Comparison of ENCODE assay signal across 25 mouse cellular contexts in genomic region chr5:73141161-73141560, GRCm38 (mm10).
"Had no signal": no experiment of that assay in that cellular context is flagged by ENCODE, and none has a peak within 500 bp of the region (broad histone marks: within the 10 kb centered on the region; RNA-seq: fewer than 3 reads in every experiment).

No protein-coding gene starts in this region.

- H3K27me3 ChIP-seq: embryonic facial prominence, embryonic 12.5 days; embryonic facial prominence, embryonic 13.5 days; embryonic facial prominence, embryonic 15.5 days; forebrain, embryonic 12.5 days; forebrain, embryonic 13.5 days; forebrain, embryonic 15.5 days had no signal

- DNase-seq: cerebellum, postnatal 10 days; cerebellum, postnatal 14 days; cerebellum, postnatal 25 days; cerebellum, postnatal 36 days; embryo, embryonic 11 days; forebrain, postnatal 0 days; gastrocnemius, adult 2 months; gastrocnemius, postnatal 10 days; gastrocnemius, postnatal 14 days; gastrocnemius, postnatal 25 days; gastrocnemius, postnatal 36 days; heart, adult 18-20 months; heart, adult 2 months had no signal

- H3K36me3 ChIP-seq: forebrain, embryonic 15.5 days had no signal

- H3K4me2 ChIP-seq: embryonic facial prominence, embryonic 12.5 days; embryonic facial prominence, embryonic 13.5 days; embryonic facial prominence, embryonic 15.5 days; forebrain, embryonic 12.5 days; forebrain, embryonic 13.5 days; forebrain, embryonic 15.5 days had no signal

- H3K4me1 ChIP-seq: embryonic facial prominence, embryonic 10.5 days; embryonic facial prominence, embryonic 12.5 days; embryonic facial prominence, embryonic 13.5 days; embryonic facial prominence, embryonic 15.5 days; forebrain, embryonic 10.5 days; forebrain, embryonic 12.5 days; forebrain, embryonic 13.5 days; forebrain, embryonic 15.5 days had no signal

- H3K9ac ChIP-seq: embryonic facial prominence, embryonic 12.5 days; embryonic facial prominence, embryonic 13.5 days; embryonic facial prominence, embryonic 15.5 days; forebrain, embryonic 12.5 days; forebrain, embryonic 13.5 days; forebrain, embryonic 15.5 days; forebrain, postnatal 0 days had no signal

- ATAC-seq: forebrain, embryonic 13.5 days; forebrain, embryonic 14.5 days; forebrain, embryonic 15.5 days; forebrain, embryonic 16.5 days; forebrain, postnatal 0 days had no signal

- H3K4me3 ChIP-seq: embryonic facial prominence, embryonic 10.5 days; embryonic facial prominence, embryonic 12.5 days; embryonic facial prominence, embryonic 13.5 days; embryonic facial prominence, embryonic 15.5 days; erythroblast, embryonic 14.5 days; forebrain, embryonic 10.5 days; forebrain, embryonic 12.5 days; forebrain, embryonic 13.5 days; forebrain, embryonic 15.5 days; gastrocnemius, adult 2 months; heart, adult 2 months; heart, embryonic 10.5 days had no signal

- H3K27ac ChIP-seq: embryonic facial prominence, embryonic 10.5 days; embryonic facial prominence, embryonic 12.5 days; embryonic facial prominence, embryonic 13.5 days; embryonic facial prominence, embryonic 15.5 days; forebrain, embryonic 10.5 days; forebrain, embryonic 12.5 days; forebrain, embryonic 13.5 days; forebrain, embryonic 15.5 days; gastrocnemius, adult 2 months; heart, adult 2 months; heart, embryonic 10.5 days had no signal

- H3K9me3 ChIP-seq: embryonic facial prominence, embryonic 10.5 days; embryonic facial prominence, embryonic 12.5 days; embryonic facial prominence, embryonic 13.5 days; embryonic facial prominence, embryonic 15.5 days; forebrain, embryonic 10.5 days; forebrain, embryonic 12.5 days; forebrain, embryonic 13.5 days; forebrain, embryonic 15.5 days; heart, embryonic 10.5 days had no signal
